Mouse (Mus musculus): Measurements from ENCODE around the gene Dvl3. TPM values are rescaled to one million over a fixed set of nuclear protein-coding genes. Genes with fewer than 3 reads are reported as not detected.
A peak's percentile ranks its signal among the peaks of the same experiment; 100 is the strongest.

Gene Dvl3
- polyA plus RNA-seq, 1 experiment from 2014 or later, result 32.2 TPM

DNA sequence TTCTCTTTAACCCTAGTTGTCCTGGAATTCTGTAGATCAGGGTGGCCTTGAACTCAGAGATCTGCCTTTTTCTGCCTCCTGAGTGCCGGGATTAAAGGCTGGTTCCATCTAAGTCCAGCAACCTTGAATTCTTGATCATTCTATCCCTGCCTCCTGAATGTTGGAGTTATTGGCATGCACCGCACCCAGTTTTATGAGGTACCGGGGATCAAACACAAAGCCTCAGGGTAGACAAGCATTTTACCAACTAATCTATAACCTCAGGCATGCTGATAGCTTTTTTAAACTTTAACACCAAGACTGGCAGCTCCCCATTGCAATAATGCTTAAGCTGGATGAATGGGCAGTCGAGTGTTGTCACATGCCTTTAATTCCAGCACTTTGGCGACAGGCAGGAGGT is 30.6 kb downstream of the Dvl3 start:
- Histone ChIP-seq H3K27me3 (ENCODE audit: control insufficient read depth, insufficient read depth, low read length) (no peaks in the 10 kb centered on the region), H3K4me3 (ENCODE audit: low read depth, low read length) (peak overlapping the region; percentile 86), H3K4me2 (peak overlapping the region; percentile 72), H3K9me3 (replicated peaks; ENCODE audit: control insufficient read depth, low read length) (no peaks in the 10 kb centered on the region), H3K27ac (ENCODE audit: low read depth, low read length) (0 out of 2 replicates have a peak overlapping the region, but pooled peaks have one; percentile 7), H3K36me3 (ENCODE audit: control insufficient read depth, insufficient read depth, low read length) (peaks cover 37% of the 10 kb centered on the region), H3K9ac (ENCODE audit: low read depth, low read length) (peak overlapping the region; percentile 77; the same call in 1 of the 2 replicates), H3K4me1 (ENCODE audit: control insufficient read depth, insufficient read depth, low read length) (peaks cover 15% of the 10 kb centered on the region)
- 53% methylated on average over 5 of the region's 5 CpGs for WGBS (ENCODE audit: insufficient replicate concordance)
- no peak for ATAC-seq (replicated peaks; ENCODE audit: insufficient number of reproducible peaks, low FRiP score, low TSS enrichment)

DNA sequence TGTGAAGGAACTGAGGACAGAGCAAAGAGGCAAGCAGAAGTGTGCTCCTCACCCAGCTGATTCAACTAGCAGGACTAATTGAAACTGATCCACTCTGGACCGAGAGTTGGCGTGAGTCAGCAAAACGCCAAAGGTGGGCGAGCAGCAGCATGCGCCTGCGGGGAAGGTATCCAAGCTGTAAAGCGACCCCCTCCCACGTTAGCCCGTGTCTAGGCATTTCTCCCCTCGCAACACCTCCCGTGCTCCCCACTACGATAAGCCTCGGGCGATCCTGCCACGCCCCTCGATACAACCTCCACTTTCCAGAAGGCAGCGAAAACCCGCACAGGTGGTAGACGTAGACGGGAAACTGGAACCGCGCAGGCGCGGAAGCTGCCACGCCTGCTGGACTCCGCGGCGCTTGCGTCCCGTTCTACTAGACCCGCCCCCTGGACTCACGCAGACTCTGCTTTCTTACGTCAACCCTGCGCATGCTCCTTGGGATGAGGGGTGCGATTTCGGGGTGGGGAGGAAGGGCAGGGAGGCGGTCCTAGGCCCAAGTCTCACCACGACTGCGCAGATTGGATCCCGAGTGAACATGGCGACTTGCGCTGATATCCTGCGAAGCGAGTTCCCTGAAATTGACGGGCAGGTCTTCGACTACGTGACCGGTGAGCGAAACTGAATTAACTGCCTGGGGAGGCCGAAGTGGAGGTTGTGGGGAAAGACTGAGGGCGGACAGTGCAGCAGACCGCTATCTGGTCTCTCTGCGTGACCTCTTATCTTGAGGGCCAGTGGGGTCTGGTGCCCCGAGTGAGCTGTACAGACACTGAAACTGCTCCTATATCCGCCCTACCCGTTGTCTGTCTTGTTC is 31.5 kb downstream of the Dvl3 start, which contains the start of gene Abcf3:
Gene Abcf3, plus strand, starts transcription at position 482 of the 853 bp plus-strand sequence.
- Histone ChIP-seq H3K27ac (ENCODE audit: low read depth, low read length) (peak within 1 kb of the TSS; percentile 76), H3K27me3 (ENCODE audit: control insufficient read depth, insufficient read depth, low read length) (no peaks in the 10 kb centered on the region), H3K4me3 (ENCODE audit: low read depth, low read length) (peak within 1 kb of the TSS; percentile 86), H3K9me3 (replicated peaks; ENCODE audit: control insufficient read depth, low read length) (no peaks in the 10 kb centered on the region), H3K36me3 (ENCODE audit: control insufficient read depth, insufficient read depth, low read length) (peaks cover 35% of the 10 kb centered on the region), H3K4me1 (ENCODE audit: control insufficient read depth, insufficient read depth, low read length) (peaks cover 15% of the 10 kb centered on the region), H3K4me2 (peak within 1 kb of the TSS; percentile 91), H3K9ac (ENCODE audit: low read depth, low read length) (peak within 1 kb of the TSS; percentile 87)
- WGBS (ENCODE audit: insufficient replicate concordance), result under 1% methylated on average over 56 of the region's 56 CpGs
- ATAC-seq (replicated peaks; ENCODE audit: insufficient number of reproducible peaks, low FRiP score, low TSS enrichment), result peak; percentile 99

DNA sequence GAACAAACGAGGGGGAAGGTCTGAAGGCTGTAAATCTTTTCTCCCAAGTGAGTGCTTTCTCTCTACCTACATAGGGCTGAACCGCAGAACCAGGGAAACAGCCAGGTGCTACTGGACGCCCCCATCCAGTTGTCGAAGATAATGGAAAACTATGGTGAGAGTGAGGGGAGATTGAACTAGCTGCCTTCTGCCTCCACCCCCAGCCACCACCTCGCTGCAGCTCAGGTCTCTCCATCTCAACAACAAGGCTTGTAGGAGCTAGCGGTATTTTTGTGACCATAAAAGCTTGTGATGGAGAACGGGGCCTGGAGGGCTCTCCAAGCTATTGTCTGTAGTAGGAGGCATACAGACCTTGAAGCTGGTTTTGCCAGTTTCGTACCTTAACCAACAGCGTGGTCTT is 32.4 kb downstream of the Dvl3 start:
- peak overlapping the region; percentile 91 for H3K4me2 ChIP-seq
- 48% methylated on average over 9 of the region's 9 CpGs for WGBS (ENCODE audit: insufficient replicate concordance)
- no peaks in the 10 kb centered on the region for H3K27me3 ChIP-seq (ENCODE audit: control insufficient read depth, insufficient read depth, low read length)
- H3K9ac ChIP-seq (ENCODE audit: low read depth, low read length), result peak overlapping the region; percentile 87
- ATAC-seq (replicated peaks; ENCODE audit: insufficient number of reproducible peaks, low FRiP score, low TSS enrichment), result no peak
- H3K9me3 ChIP-seq (replicated peaks; ENCODE audit: control insufficient read depth, low read length), result no peaks in the 10 kb centered on the region
- H3K4me3 ChIP-seq (ENCODE audit: low read depth, low read length), result peak overlapping the region; percentile 86
- H3K4me1 ChIP-seq (ENCODE audit: control insufficient read depth, insufficient read depth, low read length), result peaks cover 15% of the 10 kb centered on the region
- H3K36me3 ChIP-seq (ENCODE audit: control insufficient read depth, insufficient read depth, low read length), result peaks cover 33% of the 10 kb centered on the region
- no peak overlapping the region for H3K27ac ChIP-seq (ENCODE audit: low read depth, low read length)

DNA sequence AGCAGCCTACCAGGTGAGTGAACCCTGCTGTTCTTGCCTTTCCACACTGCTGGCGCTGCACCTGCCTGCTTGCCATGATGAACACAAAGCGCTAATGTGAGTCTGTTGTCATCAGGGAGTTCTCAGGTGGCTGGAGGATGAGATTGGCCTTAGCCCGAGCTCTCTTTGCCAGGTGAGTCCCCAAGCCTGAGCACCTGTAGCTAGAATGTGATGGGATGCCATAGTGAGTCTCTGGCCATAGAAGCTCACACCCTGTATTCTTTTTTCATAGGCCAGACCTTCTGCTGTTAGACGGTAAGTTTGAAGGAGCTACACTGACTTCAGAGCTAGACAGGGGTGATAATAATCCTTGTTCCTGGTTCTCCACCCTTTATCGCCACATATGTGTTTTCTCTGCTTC is 34.9 kb downstream of the Dvl3 start:
- ATAC-seq (replicated peaks; ENCODE audit: insufficient number of reproducible peaks, low FRiP score, low TSS enrichment), result no peak
- Histone ChIP-seq H3K4me3 (ENCODE audit: low read depth, low read length) (no peak overlapping the region), H3K27ac (ENCODE audit: low read depth, low read length) (no peak overlapping the region), H3K9me3 (replicated peaks; ENCODE audit: control insufficient read depth, low read length) (no peaks in the 10 kb centered on the region), H3K4me2 (no peak overlapping the region), H3K4me1 (ENCODE audit: control insufficient read depth, insufficient read depth, low read length) (peaks cover 15% of the 10 kb centered on the region), H3K36me3 (ENCODE audit: control insufficient read depth, insufficient read depth, low read length) (peaks cover 28% of the 10 kb centered on the region), H3K9ac (ENCODE audit: low read depth, low read length) (no peak overlapping the region), H3K27me3 (ENCODE audit: control insufficient read depth, insufficient read depth, low read length) (no peaks in the 10 kb centered on the region)
- WGBS (ENCODE audit: insufficient replicate concordance), result 91% methylated on average over 5 of the region's 5 CpGs

DNA sequence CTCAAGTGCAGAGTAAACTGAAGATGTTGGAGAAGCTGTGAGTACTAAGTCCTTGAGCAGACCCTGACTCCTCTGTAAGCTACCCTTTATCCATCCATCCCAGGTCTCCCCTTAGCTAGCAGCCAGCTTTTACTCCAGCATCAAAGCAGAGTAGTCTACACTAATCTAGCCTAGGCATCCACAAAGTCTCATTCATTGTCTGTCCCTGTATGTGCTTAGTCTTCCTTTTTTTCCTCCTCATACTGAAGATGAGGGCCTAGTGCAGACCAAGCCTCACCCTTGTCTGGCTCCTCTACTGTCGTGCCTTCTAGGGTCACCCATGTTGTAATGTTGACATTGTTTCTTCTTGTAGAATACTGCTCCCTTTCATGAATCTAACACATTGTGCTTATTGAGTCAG is 35.8 kb downstream of the Dvl3 start:
- 79% methylated on average over 1 of the region's 1 CpGs for WGBS (ENCODE audit: insufficient replicate concordance)
- ATAC-seq (replicated peaks; ENCODE audit: insufficient number of reproducible peaks, low FRiP score, low TSS enrichment), result no peak
- H3K27ac ChIP-seq (ENCODE audit: low read depth, low read length), result no peak overlapping the region
- H3K27me3 ChIP-seq (ENCODE audit: control insufficient read depth, insufficient read depth, low read length), result no peaks in the 10 kb centered on the region
- H3K36me3 ChIP-seq (ENCODE audit: control insufficient read depth, insufficient read depth, low read length), result peaks cover 28% of the 10 kb centered on the region
- no peaks in the 10 kb centered on the region for H3K9me3 ChIP-seq (replicated peaks; ENCODE audit: control insufficient read depth, low read length)
- H3K4me3 ChIP-seq (ENCODE audit: low read depth, low read length), result no peak overlapping the region
- peaks cover 12% of the 10 kb centered on the region; the same call in 1 of the 2 replicates for H3K4me1 ChIP-seq (ENCODE audit: control insufficient read depth, insufficient read depth, low read length)
- H3K9ac ChIP-seq (ENCODE audit: low read depth, low read length), result no peak overlapping the region
- no peak overlapping the region for H3K4me2 ChIP-seq

DNA sequence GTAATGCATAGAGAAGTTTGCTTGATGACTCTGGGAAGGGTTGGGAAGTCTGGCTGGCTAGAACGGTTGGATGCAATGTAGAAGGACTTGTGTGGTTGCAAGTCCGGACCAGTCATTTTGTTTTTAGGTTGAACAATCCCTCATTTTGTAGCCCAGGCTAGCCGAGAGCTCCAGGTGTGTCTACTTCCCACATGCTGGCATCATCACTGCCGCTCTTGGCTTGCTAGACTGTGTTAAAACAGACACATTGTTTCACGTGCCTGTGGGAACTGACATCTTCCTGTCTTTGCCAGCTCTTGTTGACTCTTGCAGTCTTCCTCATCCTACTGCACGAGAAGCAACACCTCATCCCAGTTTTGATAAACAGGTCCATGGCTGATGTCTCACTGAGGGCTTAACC is 38.2 kb downstream of the Dvl3 start:
- H3K4me3 ChIP-seq (ENCODE audit: low read depth, low read length), result no peak overlapping the region
- peaks cover 43% of the 10 kb centered on the region for H3K36me3 ChIP-seq (ENCODE audit: control insufficient read depth, insufficient read depth, low read length)
- no peak for ATAC-seq (replicated peaks; ENCODE audit: insufficient number of reproducible peaks, low FRiP score, low TSS enrichment)
- H3K4me1 ChIP-seq (ENCODE audit: control insufficient read depth, insufficient read depth, low read length), result no peaks in the 10 kb centered on the region
- no peaks in the 10 kb centered on the region for H3K27me3 ChIP-seq (ENCODE audit: control insufficient read depth, insufficient read depth, low read length)
- no peaks in the 10 kb centered on the region for H3K9me3 ChIP-seq (replicated peaks; ENCODE audit: control insufficient read depth, low read length)
- no peak overlapping the region for H3K4me2 ChIP-seq
- H3K27ac ChIP-seq (ENCODE audit: low read depth, low read length), result no peak overlapping the region
- H3K9ac ChIP-seq (ENCODE audit: low read depth, low read length), result no peak overlapping the region
- 83% methylated on average over 6 of the region's 6 CpGs for WGBS (ENCODE audit: insufficient replicate concordance)

DNA sequence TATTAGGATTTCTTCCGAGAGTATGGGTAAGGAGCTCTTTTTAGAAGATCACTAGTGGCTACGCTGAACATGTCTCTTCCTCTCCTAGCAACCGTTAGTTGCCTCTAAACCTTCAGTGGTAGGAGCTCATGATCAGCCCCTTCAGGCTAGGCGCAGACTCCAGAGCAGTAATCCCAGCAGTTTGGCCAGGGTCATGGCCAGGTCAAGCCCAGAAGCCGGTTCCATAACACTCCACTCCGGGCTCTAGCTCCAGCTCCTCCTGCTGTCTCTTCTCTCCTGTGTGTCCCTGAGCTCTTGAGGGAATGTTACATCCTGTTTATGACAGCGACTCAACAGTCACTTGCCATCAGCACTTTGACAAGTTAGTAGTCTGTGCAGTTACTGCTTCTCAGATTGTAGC is 40.6 kb downstream of the Dvl3 start:
- 68% methylated on average over 7 of the region's 7 CpGs for WGBS (ENCODE audit: insufficient replicate concordance)
- ATAC-seq (replicated peaks; ENCODE audit: insufficient number of reproducible peaks, low FRiP score, low TSS enrichment), result no peak
- H3K9me3 ChIP-seq (replicated peaks; ENCODE audit: control insufficient read depth, low read length), result no peaks in the 10 kb centered on the region

DNA sequence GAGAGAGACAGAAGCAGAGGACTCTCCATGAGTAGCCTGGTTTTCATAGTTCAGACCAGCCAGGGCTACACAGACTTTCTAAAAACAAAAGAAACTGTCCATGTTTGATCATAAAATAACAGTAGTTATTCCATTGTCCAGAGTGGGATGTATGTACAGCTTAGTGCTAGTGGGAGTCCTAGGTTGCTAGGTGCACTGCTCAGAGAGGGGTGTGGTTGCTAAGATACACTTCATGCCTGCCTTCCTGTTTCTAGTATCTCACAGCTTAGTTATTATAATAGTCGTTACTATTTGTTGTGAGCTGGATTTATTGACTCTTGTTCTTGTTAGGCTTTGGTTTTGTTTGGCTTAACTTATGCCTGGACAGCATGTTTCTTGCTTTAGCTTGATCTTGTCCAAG is 48.3 kb downstream of the Dvl3 start:
- no peak overlapping the region for H3K4me2 ChIP-seq
- H3K4me1 ChIP-seq (ENCODE audit: control insufficient read depth, insufficient read depth, low read length), result no peaks in the 10 kb centered on the region
- H3K27me3 ChIP-seq (ENCODE audit: control insufficient read depth, insufficient read depth, low read length), result no peaks in the 10 kb centered on the region
- no peak overlapping the region for H3K9ac ChIP-seq (ENCODE audit: low read depth, low read length)
- no peak for ATAC-seq (replicated peaks; ENCODE audit: insufficient number of reproducible peaks, low FRiP score, low TSS enrichment)
- peaks cover 24% of the 10 kb centered on the region for H3K36me3 ChIP-seq (ENCODE audit: control insufficient read depth, insufficient read depth, low read length)
- WGBS (ENCODE audit: insufficient replicate concordance), result 73% methylated on average over 1 of the region's 1 CpGs
- H3K27ac ChIP-seq (ENCODE audit: low read depth, low read length), result no peak overlapping the region
- no peaks in the 10 kb centered on the region for H3K9me3 ChIP-seq (replicated peaks; ENCODE audit: control insufficient read depth, low read length)
- no peak overlapping the region for H3K4me3 ChIP-seq (ENCODE audit: low read depth, low read length)

More for the DNA sequence above, 40.6 kb downstream of the Dvl3 start:
- Histone ChIP-seq H3K9ac (ENCODE audit: low read depth, low read length) (no peak overlapping the region), H3K4me2 (no peak overlapping the region), H3K4me1 (ENCODE audit: control insufficient read depth, insufficient read depth, low read length) (no peaks in the 10 kb centered on the region), H3K27me3 (ENCODE audit: control insufficient read depth, insufficient read depth, low read length) (no peaks in the 10 kb centered on the region), H3K4me3 (ENCODE audit: low read depth, low read length) (no peak overlapping the region), H3K36me3 (ENCODE audit: control insufficient read depth, insufficient read depth, low read length) (peaks cover 47% of the 10 kb centered on the region), H3K27ac (ENCODE audit: low read depth, low read length) (no peak overlapping the region)

All from heart, embryonic 11.5 days (tissue).